Mouse (Mus musculus): ENCODE measurements at regions not wholly inside any gene's neighbourhood (a gene's known extent, or its start where the extent isn't known, plus 50 kb on each side); places are given as distances from the start of the nearest gene placed in this dataset.

- Histone ChIP-seq H3K36me3 (ENCODE audit: control insufficient read depth, insufficient read depth, low read length) (no peaks in the 10 kb centered on the region), H3K4me3 (ENCODE audit: insufficient read depth, low read depth, low read length) (no peak overlapping the region), H3K27ac (ENCODE audit: insufficient read depth, low read depth, low read length) (no peak overlapping the region), H3K27me3 (replicated peaks; ENCODE audit: control insufficient read depth, insufficient read depth, low read length) (no peaks in the 10 kb centered on the region), H3K4me1 (ENCODE audit: control insufficient read depth, insufficient read depth, low read length) (no peaks in the 10 kb centered on the region)
- 71% methylated on average over 5 of the region's 5 CpGs for WGBS
- DNase-seq = no peak
- TF ChIP-seq POLR2A (IDR thresholded peaks at IDR 0.05; ENCODE audit: low read depth, low read length) (no peak), CTCF (conservative IDR thresholded peaks at IDR 0.05; ENCODE audit: insufficient read depth, insufficient read length, low read depth, low read length) (no peak)
Measured at GRCm38 (mm10) chr16:93096175-93096574, 270.2 kb upstream of the Runx1 start.

- no peak for DNase-seq
- H3K4me1 ChIP-seq (ENCODE audit: control insufficient read depth, insufficient read depth, low read length) = no peaks in the 10 kb centered on the region
- TF ChIP-seq CTCF (conservative IDR thresholded peaks at IDR 0.05; ENCODE audit: insufficient read depth, insufficient read length, low read depth, low read length) (no peak), POLR2A (IDR thresholded peaks at IDR 0.05; ENCODE audit: low read depth, low read length) (no peak)
- H3K4me3 ChIP-seq (ENCODE audit: insufficient read depth, low read depth, low read length) = no peak overlapping the region
- no peaks in the 10 kb centered on the region for H3K27me3 ChIP-seq (replicated peaks; ENCODE audit: control insufficient read depth, insufficient read depth, low read length)
- H3K27ac ChIP-seq (ENCODE audit: insufficient read depth, low read depth, low read length) = no peak overlapping the region
- H3K36me3 ChIP-seq (ENCODE audit: control insufficient read depth, insufficient read depth, low read length) = no peaks in the 10 kb centered on the region
- 31% methylated on average over 7 of the region's 7 CpGs for WGBS
Measured at GRCm38 (mm10) chr16:93092796-93093195, 266.8 kb upstream of the Runx1 start.

GRCm38 (mm10) chr16:93085227-93085883 lies 259.4 kb upstream of the Runx1 start:
- no peak for DNase-seq
- TF ChIP-seq CTCF (conservative IDR thresholded peaks at IDR 0.05; ENCODE audit: insufficient read depth, insufficient read length, low read depth, low read length) (no peak), POLR2A (IDR thresholded peaks at IDR 0.05; ENCODE audit: low read depth, low read length) (no peak)
- Histone ChIP-seq H3K27me3 (replicated peaks; ENCODE audit: control insufficient read depth, insufficient read depth, low read length) (no peaks in the 10 kb centered on the region), H3K27ac (ENCODE audit: insufficient read depth, low read depth, low read length) (no peak overlapping the region), H3K4me1 (ENCODE audit: control insufficient read depth, insufficient read depth, low read length) (no peaks in the 10 kb centered on the region), H3K36me3 (ENCODE audit: control insufficient read depth, insufficient read depth, low read length) (no peaks in the 10 kb centered on the region), H3K4me3 (ENCODE audit: insufficient read depth, low read depth, low read length) (no peak overlapping the region)
- 93% methylated on average over 10 of the region's 10 CpGs for WGBS

GRCm38 (mm10) chr16:93083756-93084155 lies 257.8 kb upstream of the Runx1 start:
- 63% methylated on average over 2 of the region's 2 CpGs for WGBS
- no peak overlapping the region for H3K27ac ChIP-seq (ENCODE audit: insufficient read depth, low read depth, low read length)
- TF ChIP-seq CTCF (conservative IDR thresholded peaks at IDR 0.05; ENCODE audit: insufficient read depth, insufficient read length, low read depth, low read length) = no peak
- no peak for TF ChIP-seq POLR2A (IDR thresholded peaks at IDR 0.05; ENCODE audit: low read depth, low read length)

GRCm38 (mm10) chr16:93083142-93083541 lies 257.2 kb upstream of the Runx1 start:
- Histone ChIP-seq H3K27me3 (replicated peaks; ENCODE audit: control insufficient read depth, insufficient read depth, low read length) (no peaks in the 10 kb centered on the region), H3K36me3 (ENCODE audit: control insufficient read depth, insufficient read depth, low read length) (no peaks in the 10 kb centered on the region), H3K27ac (ENCODE audit: insufficient read depth, low read depth, low read length) (no peak overlapping the region), H3K4me1 (ENCODE audit: control insufficient read depth, insufficient read depth, low read length) (no peaks in the 10 kb centered on the region), H3K4me3 (ENCODE audit: insufficient read depth, low read depth, low read length) (no peak overlapping the region)
- WGBS = 72% methylated on average over 1 of the region's 1 CpGs
- no peak for DNase-seq
- no peak for TF ChIP-seq CTCF (conservative IDR thresholded peaks at IDR 0.05; ENCODE audit: insufficient read depth, insufficient read length, low read depth, low read length)
- TF ChIP-seq POLR2A (IDR thresholded peaks at IDR 0.05; ENCODE audit: low read depth, low read length) = no peak

More at GRCm38 (mm10) chr16:93083756-93084155, 257.8 kb upstream of the Runx1 start:
- no peak for DNase-seq
- Histone ChIP-seq H3K36me3 (ENCODE audit: control insufficient read depth, insufficient read depth, low read length) (no peaks in the 10 kb centered on the region), H3K4me1 (ENCODE audit: control insufficient read depth, insufficient read depth, low read length) (no peaks in the 10 kb centered on the region), H3K27me3 (replicated peaks; ENCODE audit: control insufficient read depth, insufficient read depth, low read length) (no peaks in the 10 kb centered on the region), H3K4me3 (ENCODE audit: insufficient read depth, low read depth, low read length) (no peak overlapping the region)

- no peak for TF ChIP-seq CTCF (conservative IDR thresholded peaks at IDR 0.05; ENCODE audit: insufficient read depth, insufficient read length, low read depth, low read length)
- no peak for TF ChIP-seq POLR2A (IDR thresholded peaks at IDR 0.05; ENCODE audit: low read depth, low read length)
- H3K27me3 ChIP-seq (replicated peaks; ENCODE audit: control insufficient read depth, insufficient read depth, low read length) = no peaks in the 10 kb centered on the region
- WGBS = 89% methylated on average over 2 of the region's 2 CpGs
Measured at GRCm38 (mm10) chr16:93081533-93081932, 255.6 kb upstream of the Runx1 start.

GRCm38 (mm10) chr16:93079660-93080390 lies 253.9 kb upstream of the Runx1 start:
- WGBS = 31% methylated on average over 17 of the region's 17 CpGs
- no peaks in the 10 kb centered on the region for H3K27me3 ChIP-seq (replicated peaks; ENCODE audit: control insufficient read depth, insufficient read depth, low read length)
- H3K4me1 ChIP-seq (ENCODE audit: control insufficient read depth, insufficient read depth, low read length) = no peaks in the 10 kb centered on the region
- peak; percentile 29 for DNase-seq
- H3K36me3 ChIP-seq (ENCODE audit: control insufficient read depth, insufficient read depth, low read length) = no peaks in the 10 kb centered on the region
- no peak overlapping the region for H3K4me3 ChIP-seq (ENCODE audit: insufficient read depth, low read depth, low read length)
- TF ChIP-seq POLR2A (IDR thresholded peaks at IDR 0.05; ENCODE audit: low read depth, low read length) (no peak), CTCF (conservative IDR thresholded peaks at IDR 0.05; ENCODE audit: insufficient read depth, insufficient read length, low read depth, low read length) (no peak)
- no peak overlapping the region for H3K27ac ChIP-seq (ENCODE audit: insufficient read depth, low read depth, low read length)

More at GRCm38 (mm10) chr16:93081533-93081932, 255.6 kb upstream of the Runx1 start:
- no peaks in the 10 kb centered on the region for H3K4me1 ChIP-seq (ENCODE audit: control insufficient read depth, insufficient read depth, low read length)
- H3K4me3 ChIP-seq (ENCODE audit: insufficient read depth, low read depth, low read length) = no peak overlapping the region
- H3K27ac ChIP-seq (ENCODE audit: insufficient read depth, low read depth, low read length) = no peak overlapping the region
- H3K36me3 ChIP-seq (ENCODE audit: control insufficient read depth, insufficient read depth, low read length) = no peaks in the 10 kb centered on the region
- DNase-seq = no peak

Measured in kidney, adult 2 months (tissue).